In the genomic region with DNA sequence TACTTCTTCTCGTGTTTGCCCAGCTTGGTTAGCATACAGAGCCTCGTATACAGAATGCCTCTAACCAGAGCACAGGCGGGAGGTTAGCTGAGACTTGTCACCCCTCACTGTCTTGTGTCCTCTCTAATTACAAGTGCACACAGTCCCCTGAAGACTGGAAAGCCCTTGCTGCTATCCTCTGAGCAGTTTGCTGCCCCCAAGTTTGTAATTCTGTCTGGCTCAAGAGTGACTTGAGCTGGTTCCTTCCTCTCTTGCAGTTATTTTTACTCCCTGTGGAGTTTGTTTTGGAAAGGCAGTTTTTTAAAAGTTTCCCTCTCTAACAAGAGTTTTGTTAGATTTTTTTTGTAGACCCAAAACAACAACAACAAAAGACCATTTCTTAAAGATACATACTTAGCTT, we compare ENCODE assay signal across 26 mouse cellular contexts.
A peak's percentile ranks its signal among the peaks of the same experiment; 100 is the strongest.
DNase-seq lines count a peak whose midpoint lies in the region; ATAC-seq and TF ChIP-seq lines count a peak whose summit lies in the region.
"Had no signal": no experiment of that assay in that cellular context is flagged by ENCODE, and none has a peak within 500 bp of the region (broad histone marks: within the 10 kb centered on the region; RNA-seq: fewer than 3 reads in every experiment).

No protein-coding gene starts in this region.

- DNase-seq in heart, postnatal 0 days (ENCODE audit: low spot score), result no peak
- DNase-seq in lung, embryonic 14.5 days, result no peak
- no peak for DNase-seq in lung, adult 2 months
- no peak for DNase-seq in limb, embryonic 10.5 days (ENCODE audit: low spot score)
- DNase-seq in limb, embryonic 11.5 days (ENCODE audit: low spot score), result no peak
- no peak for DNase-seq in kidney, postnatal 25 days
- DNase-seq: adrenal gland, postnatal 36 days; B cell, adult 2 months; cerebellum, adult 18-20 months; cerebellum, postnatal 10 days; gastrocnemius, adult 2 months; gastrocnemius, postnatal 36 days; heart, adult 18-20 months; heart, postnatal 36 days; kidney, adult 8-10 months; kidney, postnatal 10 days; right cerebral cortex, adult 18-20 months; spleen, adult 18-20 months; thymus, postnatal 4 days had no signal

- WGBS in heart, postnatal 0 days, result 43% methylated on average over 3 of the region's 3 CpGs
- 39% methylated on average over 3 of the region's 3 CpGs for WGBS in heart, embryonic 11.5 days (ENCODE audit: insufficient replicate concordance)
- WGBS in lung, embryonic 14.5 days, result 28% methylated on average over 3 of the region's 3 CpGs
- WGBS in lung, adult 2 months, result 58% methylated on average over 3 of the region's 3 CpGs
- WGBS in limb, embryonic 10.5 days, result 52% methylated on average over 3 of the region's 3 CpGs
- 27% methylated on average over 3 of the region's 3 CpGs for WGBS in limb, embryonic 11.5 days

- 0 out of 2 replicates have a peak overlapping the region, but pooled peaks have one; percentile 5 for H3K27ac ChIP-seq in heart, postnatal 0 days (ENCODE audit: low read depth)
- H3K27ac ChIP-seq in heart, embryonic 11.5 days (ENCODE audit: low read depth, low read length), result no peak overlapping the region
- 0 out of 2 replicates have a peak overlapping the region, but pooled peaks have one; percentile 25 for H3K27ac ChIP-seq in lung, embryonic 14.5 days (ENCODE audit: low read depth)
- H3K27ac ChIP-seq in limb, embryonic 10.5 days, result peak overlapping the region; percentile 66
- H3K27ac ChIP-seq in limb, embryonic 11.5 days (replicated peaks; ENCODE audit: low read depth, low read length), result peak overlapping the region; percentile 45; the same call in 1 of the 2 replicates
- H3K27ac ChIP-seq: liver, embryonic 15.5 days; neural tube, embryonic 12.5 days had no signal

- no peak for TF ChIP-seq POLR2A in lung, adult 2 months (IDR thresholded peaks at IDR 0.05; ENCODE audit: borderline replicate concordance, extremely low read depth, low read depth, low read length)

- no peak overlapping the region for H3K9ac ChIP-seq in heart, postnatal 0 days (replicated peaks; ENCODE audit: low read depth, low read length)
- no peak overlapping the region; the same call in 1 of the 2 replicates for H3K9ac ChIP-seq in heart, embryonic 11.5 days (ENCODE audit: low read depth, low read length)
- H3K9ac ChIP-seq in lung, embryonic 14.5 days, result no peak overlapping the region
- H3K9ac ChIP-seq in limb, embryonic 11.5 days (ENCODE audit: low read length), result no peak overlapping the region
- H3K9ac ChIP-seq: liver, embryonic 15.5 days; neural tube, embryonic 12.5 days had no signal

- no peaks in the 10 kb centered on the region for H3K36me3 ChIP-seq in heart, postnatal 0 days (replicated peaks; ENCODE audit: control insufficient read depth, insufficient read depth, low read length)
- H3K36me3 ChIP-seq in heart, embryonic 11.5 days (ENCODE audit: control insufficient read depth, insufficient read depth, low read length), result no peaks in the 10 kb centered on the region
- H3K36me3 ChIP-seq in lung, embryonic 14.5 days (ENCODE audit: insufficient read depth), result no peaks in the 10 kb centered on the region
- H3K36me3 ChIP-seq in limb, embryonic 10.5 days, result 0 out of 2 replicates have a peak, but pooled peaks cover 3% of the 10 kb centered on the region
- H3K36me3 ChIP-seq in limb, embryonic 11.5 days (ENCODE audit: control insufficient read depth, insufficient read depth, low read length), result no peaks in the 10 kb centered on the region
- H3K36me3 ChIP-seq: liver, embryonic 15.5 days; midbrain, embryonic 10.5 days; neural tube, embryonic 12.5 days had no signal

- H3K4me1 ChIP-seq in heart, postnatal 0 days (ENCODE audit: control insufficient read depth, insufficient read depth), result no peaks in the 10 kb centered on the region
- H3K4me1 ChIP-seq in heart, embryonic 11.5 days (ENCODE audit: control insufficient read depth, insufficient read depth, low read length), result peaks cover 20% of the 10 kb centered on the region
- peaks cover 15% of the 10 kb centered on the region for H3K4me1 ChIP-seq in lung, embryonic 14.5 days (ENCODE audit: insufficient read depth)
- H3K4me1 ChIP-seq in lung, adult 2 months (ENCODE audit: control insufficient read depth, insufficient read depth, low read length), result no peaks in the 10 kb centered on the region
- H3K4me1 ChIP-seq in limb, embryonic 10.5 days, result peaks cover 59% of the 10 kb centered on the region
- H3K4me1 ChIP-seq in limb, embryonic 11.5 days (ENCODE audit: control insufficient read depth, insufficient read depth, low read length), result peaks cover 25% of the 10 kb centered on the region
- H3K4me1 ChIP-seq: liver, embryonic 15.5 days had no signal

- no peak for ATAC-seq in heart, postnatal 0 days (ENCODE audit: insufficient read depth, low read depth)
- no peak for ATAC-seq in heart, embryonic 11.5 days (replicated peaks; ENCODE audit: insufficient number of reproducible peaks, low FRiP score, low TSS enrichment)
- ATAC-seq in lung, embryonic 14.5 days (ENCODE audit: insufficient read depth), result no peak
- ATAC-seq in limb, embryonic 11.5 days (ENCODE audit: insufficient number of reproducible peaks, low FRiP score, low TSS enrichment, low read depth), result no peak
- ATAC-seq: forebrain, embryonic 14.5 days; hindbrain, embryonic 16.5 days had no signal

- no peaks in the 10 kb centered on the region for H3K9me3 ChIP-seq in heart, postnatal 0 days (replicated peaks; ENCODE audit: control insufficient read depth, low read length)
- no peaks in the 10 kb centered on the region for H3K9me3 ChIP-seq in heart, embryonic 11.5 days (replicated peaks; ENCODE audit: control insufficient read depth, low read length)
- no peaks in the 10 kb centered on the region for H3K9me3 ChIP-seq in lung, embryonic 14.5 days (ENCODE audit: low read depth, low read length)
- H3K9me3 ChIP-seq in limb, embryonic 10.5 days (replicated peaks), result no peaks in the 10 kb centered on the region
- no peaks in the 10 kb centered on the region for H3K9me3 ChIP-seq in limb, embryonic 11.5 days (ENCODE audit: control insufficient read depth, low read length)
- H3K9me3 ChIP-seq: liver, embryonic 15.5 days; midbrain, embryonic 10.5 days; neural tube, embryonic 12.5 days had no signal

- TF ChIP-seq CTCF in heart, postnatal 0 days (IDR thresholded peaks at IDR 0.05; ENCODE audit: low read depth), result no peak
- no peak for TF ChIP-seq CTCF in lung, embryonic 14.5 days (IDR thresholded peaks at IDR 0.05; ENCODE audit: low read depth)
- TF ChIP-seq CTCF in lung, adult 2 months (IDR thresholded peaks at IDR 0.05; ENCODE audit: insufficient read depth, low read length), result no peak

- H3K27me3 ChIP-seq in heart, postnatal 0 days (ENCODE audit: control insufficient read depth, insufficient read depth, low read length), result no peaks in the 10 kb centered on the region
- no peaks in the 10 kb centered on the region for H3K27me3 ChIP-seq in heart, embryonic 11.5 days (ENCODE audit: control insufficient read depth, insufficient read depth, low read length)
- no peaks in the 10 kb centered on the region for H3K27me3 ChIP-seq in lung, embryonic 14.5 days (ENCODE audit: insufficient read depth, low read length)
- no peaks in the 10 kb centered on the region for H3K27me3 ChIP-seq in limb, embryonic 10.5 days (ENCODE audit: low read depth, poor library complexity, severe bottlenecking)
- H3K27me3 ChIP-seq in limb, embryonic 11.5 days (ENCODE audit: control insufficient read depth, insufficient read depth, low read length), result no peaks in the 10 kb centered on the region
- H3K27me3 ChIP-seq: liver, embryonic 15.5 days had no signal

- no peak overlapping the region for H3K4me2 ChIP-seq in heart, postnatal 0 days (ENCODE audit: low read depth, low read length)
- no peak overlapping the region for H3K4me2 ChIP-seq in heart, embryonic 11.5 days
- no peak overlapping the region for H3K4me2 ChIP-seq in lung, embryonic 14.5 days
- H3K4me2 ChIP-seq in limb, embryonic 11.5 days (ENCODE audit: low read depth, severe bottlenecking), result no peak overlapping the region
- H3K4me2 ChIP-seq: liver, embryonic 15.5 days; neural tube, embryonic 12.5 days had no signal

- TF ChIP-seq EP300 in heart, postnatal 0 days (IDR thresholded peaks at IDR 0.05; ENCODE audit: low read depth), result no peak

- H3K4me3 ChIP-seq in heart, postnatal 0 days (ENCODE audit: low read depth, low read length), result no peak overlapping the region
- no peak overlapping the region for H3K4me3 ChIP-seq in heart, embryonic 11.5 days (ENCODE audit: low read depth, low read length)
- no peak overlapping the region for H3K4me3 ChIP-seq in lung, embryonic 14.5 days (ENCODE audit: low read depth, low read length)
- no peak overlapping the region for H3K4me3 ChIP-seq in lung, adult 2 months (replicated peaks; ENCODE audit: extremely low read depth, low read depth, low read length)
- H3K4me3 ChIP-seq in limb, embryonic 10.5 days, result no peak overlapping the region
- H3K4me3 ChIP-seq in limb, embryonic 11.5 days (ENCODE audit: low read depth, low read length), result no peak overlapping the region
- H3K4me3 ChIP-seq: gastrocnemius, adult 2 months; liver, embryonic 15.5 days; midbrain, embryonic 10.5 days; myocyte; neural tube, embryonic 12.5 days had no signal
